Mouse (Mus musculus): Measurements from ENCODE around the gene Rint1.
"Not testable (repeated sequence)": the region's sequence is repeated elsewhere in the genome, so short reads cannot be mapped to it uniquely, and the experiment has no call there.

The Rint1 gene

DNA sequence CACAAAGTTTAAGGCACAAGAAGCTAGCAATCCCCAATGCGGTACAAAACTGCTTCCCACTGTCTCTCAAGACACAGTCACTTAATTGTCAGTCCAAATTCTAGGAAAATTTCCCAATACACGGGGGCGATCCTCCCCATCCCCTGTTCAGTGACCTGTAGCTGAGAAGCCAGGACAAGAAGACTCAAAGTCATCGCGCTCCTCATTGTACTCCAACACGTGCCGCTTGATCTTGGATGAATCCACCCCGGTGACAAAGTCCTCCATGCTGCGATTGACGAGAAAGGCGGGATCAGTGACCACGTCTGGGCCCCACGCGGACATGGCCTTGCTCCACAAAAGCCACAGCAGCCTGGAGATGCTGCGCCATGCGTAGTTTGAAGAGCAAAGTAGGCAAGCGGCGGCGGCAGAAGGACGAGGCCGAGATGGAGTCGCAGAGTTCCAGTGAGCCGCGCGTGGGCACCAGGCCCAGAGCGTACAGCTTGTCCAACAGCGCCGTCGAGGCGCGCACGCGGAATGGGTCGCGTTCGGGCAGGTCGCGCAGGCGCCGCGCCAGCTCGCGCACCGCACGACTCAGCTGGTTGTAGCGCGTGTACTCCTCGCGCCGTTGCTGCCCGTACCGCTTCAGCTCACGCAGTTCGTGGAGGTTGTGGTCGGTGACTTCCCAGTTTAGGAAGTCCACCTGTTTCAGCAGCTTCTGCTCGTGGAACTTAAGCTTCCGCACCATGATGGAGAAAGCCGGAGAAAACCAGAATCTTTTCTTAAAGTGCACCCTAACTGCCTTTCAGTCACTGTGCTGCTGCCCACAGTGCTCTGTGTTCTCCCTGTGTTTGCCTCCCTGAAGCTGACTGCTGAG is 43.6 kb downstream of the Rint1 start:
- DNase-seq, result peak; percentile 19

DNA sequence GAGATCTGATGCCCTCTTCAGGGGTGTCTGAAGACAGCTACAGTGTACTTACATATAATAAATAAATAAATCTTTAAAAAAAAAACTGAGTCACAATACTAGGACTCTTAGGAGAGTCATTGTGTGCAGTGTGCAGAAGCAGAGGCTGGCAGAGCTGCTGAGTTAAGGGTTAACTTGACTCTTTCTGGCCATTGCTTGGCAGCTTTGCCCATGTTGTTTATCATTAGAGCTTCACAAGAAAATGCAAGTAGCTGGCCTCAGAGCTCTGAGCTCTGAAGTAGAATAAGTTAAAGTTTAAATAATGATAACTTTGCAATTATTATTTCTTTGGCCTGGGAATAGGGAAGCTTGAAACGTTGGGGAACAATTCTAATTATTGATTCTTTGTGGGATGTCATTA is 48.2 kb downstream of the Rint1 start:
- not testable (repeated sequence) for DNase-seq

- DNase-seq, result no peak
Measured at GRCm38 (mm10) chr5:23838158-23838557, 50.6 kb downstream of the Rint1 start.

DNA sequence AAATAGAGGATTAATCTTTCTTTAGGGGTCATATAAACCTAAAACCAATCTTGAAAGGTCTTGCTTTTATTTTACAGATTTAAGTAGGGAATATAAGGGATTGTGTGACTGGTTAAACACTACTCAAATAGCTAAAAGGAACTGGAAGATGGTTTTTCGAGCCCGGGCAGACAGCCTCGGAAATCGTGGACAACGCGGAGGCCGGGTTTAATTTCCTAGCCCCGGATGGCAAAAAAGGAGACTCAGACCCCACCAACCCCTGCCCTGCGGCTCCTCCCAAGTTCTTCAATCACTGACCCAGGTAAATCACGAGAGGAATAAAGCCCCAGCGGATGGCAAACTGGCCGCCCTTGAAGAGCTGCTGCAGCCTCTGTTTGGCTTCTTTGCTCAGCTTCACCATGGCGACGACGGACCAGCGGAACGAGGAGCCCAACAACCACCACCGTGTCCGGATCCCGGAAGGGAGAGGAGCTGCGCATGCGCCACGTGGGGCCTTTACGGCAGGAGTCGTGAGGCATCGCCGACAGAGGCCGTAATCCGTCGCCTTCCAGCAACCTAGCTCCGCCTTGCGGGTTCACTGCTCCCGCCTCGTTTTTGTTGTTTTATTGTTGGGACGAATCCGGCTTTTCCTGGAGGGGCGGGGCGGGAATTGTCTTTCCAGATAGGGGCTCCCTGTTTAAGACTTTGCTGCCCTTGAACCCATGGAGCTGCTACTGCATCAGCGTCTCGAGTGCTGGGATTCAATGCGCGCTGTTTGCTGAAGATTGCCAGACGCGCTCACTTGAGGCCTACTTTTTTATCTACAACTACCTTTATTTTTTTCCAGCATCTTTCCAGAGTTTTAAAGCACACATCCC is 56.4 kb downstream of the Rint1 start, which contains the start of gene Tomm7:
Gene Tomm7 (minus strand): TSS at position 488 of the 857 bp plus-strand sequence.
- DNase-seq, result peak; percentile 96

GRCm38 (mm10) chr5:23844531-23844841 is 57.0 kb downstream of the Rint1 start:
- DNase-seq, result peak; percentile 28

DNA sequence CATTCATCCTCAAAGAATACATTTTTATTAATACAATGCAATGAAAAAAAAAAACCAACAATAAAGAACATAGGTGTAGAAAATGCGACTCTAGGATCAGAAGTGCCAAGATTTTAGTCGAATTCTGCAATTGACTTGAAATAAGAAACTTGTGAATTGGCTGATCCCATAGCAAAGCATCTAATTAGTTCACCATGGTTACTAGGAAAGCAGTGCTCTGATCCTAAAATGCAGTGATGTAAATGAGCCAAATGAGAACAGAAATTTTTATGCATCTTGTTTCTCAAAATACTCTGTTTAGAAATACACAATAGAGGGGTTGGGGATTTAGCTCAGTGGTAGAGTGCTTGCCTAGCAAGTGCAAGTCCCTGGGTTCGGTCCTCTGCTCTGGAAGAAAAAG is 57.6 kb downstream of the Rint1 start:
- no peak for DNase-seq

DNA sequence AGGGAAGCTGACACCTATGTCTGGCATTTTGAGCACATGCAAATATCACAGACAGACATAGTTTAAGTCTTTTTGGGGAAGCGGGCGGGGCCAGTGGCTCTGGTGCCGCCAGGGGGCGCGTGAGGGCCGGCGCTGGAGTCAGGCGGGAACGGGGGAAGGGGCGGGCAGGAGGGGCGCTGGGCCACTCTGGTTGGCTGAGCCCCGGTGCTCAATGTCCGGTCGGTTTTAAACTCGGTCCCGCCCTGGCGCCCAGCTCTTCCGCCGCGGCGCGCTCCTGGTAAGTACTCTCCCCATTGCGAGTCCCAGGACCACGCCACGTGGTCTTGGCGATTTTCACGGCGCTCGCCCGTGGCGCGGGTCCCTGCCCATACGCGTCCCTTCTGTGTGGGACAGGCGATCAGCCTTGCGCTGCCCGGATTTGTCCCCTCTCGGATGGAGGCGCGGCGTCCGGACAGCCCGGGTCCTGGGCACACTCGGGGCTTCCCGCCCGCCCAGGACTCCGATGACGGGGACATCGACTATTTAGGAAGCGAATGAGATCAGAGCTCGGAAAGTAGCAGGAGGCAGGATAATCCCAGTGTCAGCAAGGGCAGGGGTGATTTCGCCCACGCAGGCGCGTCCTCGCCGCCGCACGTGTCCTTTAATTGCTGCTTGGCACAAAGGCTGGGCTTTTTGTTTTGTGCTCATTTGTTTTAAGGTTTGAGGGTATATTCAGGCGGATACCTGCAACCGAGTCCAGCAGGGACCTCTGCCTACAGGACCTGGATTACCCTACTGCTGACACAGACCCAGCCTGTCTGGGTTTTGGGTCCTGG is 63.0 kb downstream of the Rint1 start:
- DNase-seq, result peak; percentile 81

- not testable (repeated sequence) for DNase-seq
Measured at GRCm38 (mm10) chr5:23851160-23851555, 63.6 kb downstream of the Rint1 start.

DNA sequence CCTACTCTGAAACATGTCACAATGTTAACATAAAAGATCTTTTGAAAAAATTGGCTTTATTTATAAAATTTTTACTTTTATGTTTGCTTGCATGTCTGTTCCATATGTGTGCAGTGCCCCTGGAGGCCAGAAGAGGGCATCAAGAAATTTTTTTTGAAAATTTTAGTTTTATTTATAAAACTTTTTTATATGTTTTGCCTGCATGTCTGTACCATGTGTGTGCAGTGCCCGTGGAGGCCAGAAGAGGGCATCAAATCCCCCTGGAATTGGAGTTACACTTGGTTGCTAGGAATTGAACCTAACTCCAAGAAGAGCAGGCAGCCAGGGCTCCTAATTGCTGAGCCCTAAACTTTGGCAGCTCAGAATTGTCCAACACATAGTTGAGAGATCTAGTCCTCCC is 65.4 kb downstream of the Rint1 start:
- not testable (repeated sequence) for DNase-seq

- DNase-seq, result no peak
Measured at GRCm38 (mm10) chr5:23855484-23855883, 68.0 kb downstream of the Rint1 start.

- DNase-seq, result no peak
Measured at GRCm38 (mm10) chr5:23856164-23856563, 68.7 kb downstream of the Rint1 start.

GRCm38 (mm10) chr5:23857189-23857588 is 69.7 kb downstream of the Rint1 start:
- no peak for DNase-seq

DNA sequence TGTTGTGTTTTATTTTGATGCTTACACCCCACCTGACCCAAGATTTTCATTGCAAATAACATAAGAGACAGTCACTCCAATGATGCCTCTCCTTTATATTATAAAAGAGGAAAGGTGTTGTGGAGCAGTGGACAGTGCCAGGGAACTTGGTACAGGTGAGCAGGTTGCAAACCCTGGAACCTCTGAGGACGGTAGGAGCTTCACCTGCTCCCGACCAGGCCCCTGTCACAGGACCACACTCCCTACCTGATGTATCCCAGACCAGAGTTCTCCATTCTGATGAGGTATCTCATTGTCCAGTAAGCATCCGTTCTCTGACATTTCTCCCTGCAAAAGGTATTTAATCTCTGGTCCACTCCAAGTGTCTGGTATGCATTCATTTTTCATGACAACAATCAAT is 70.5 kb downstream of the Rint1 start:
- DNase-seq, result no peak

DNA sequence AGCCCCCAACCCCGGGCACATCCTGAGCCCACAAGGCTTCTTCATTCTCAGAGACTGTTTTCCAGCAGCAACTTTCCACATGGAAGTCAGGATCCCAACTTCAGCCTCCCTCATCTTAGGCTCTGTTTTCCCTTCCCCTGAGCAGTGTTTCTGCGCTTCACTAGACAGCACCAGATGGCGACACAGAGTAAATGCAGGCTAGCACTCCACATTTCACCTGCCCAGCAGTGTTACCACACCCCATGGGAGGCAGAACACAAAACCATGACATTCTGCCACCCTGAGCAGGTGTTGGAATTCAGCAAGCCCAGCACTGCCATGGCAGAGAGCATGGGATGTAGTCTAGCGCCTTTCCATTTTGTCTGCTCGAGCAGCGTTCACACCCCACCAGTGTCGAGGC is 71.1 kb downstream of the Rint1 start:
- DNase-seq, result no peak

DNA sequence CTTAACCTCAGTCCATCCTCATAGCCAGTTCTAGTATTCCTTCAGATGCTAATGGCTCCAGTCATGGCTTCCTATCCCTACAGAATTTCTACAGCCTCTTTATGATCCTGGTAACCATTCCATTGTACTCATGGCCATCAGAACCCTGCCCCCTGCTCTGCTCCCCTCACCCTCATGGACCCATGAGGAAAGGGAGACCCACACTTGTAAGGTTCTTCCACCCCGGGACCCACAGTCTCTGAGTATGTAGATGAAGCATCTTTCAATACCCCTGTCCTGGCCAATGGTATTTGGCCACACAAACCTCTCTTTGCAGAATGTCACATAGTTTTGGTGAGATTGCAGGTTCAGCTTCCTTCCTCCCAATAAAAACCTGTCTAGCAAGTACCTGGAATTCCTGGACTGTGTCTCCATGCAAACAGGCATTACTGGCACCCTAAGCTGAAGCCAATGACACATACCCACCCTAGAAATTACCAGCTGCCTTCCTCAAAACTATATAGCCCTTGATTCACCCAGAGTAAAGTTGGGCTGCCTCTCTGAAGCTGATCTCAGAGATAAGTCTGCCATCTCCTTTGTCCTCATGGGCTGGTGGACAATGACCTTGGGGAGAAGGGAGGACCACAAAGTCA is 71.7 kb downstream of the Rint1 start:
- no peak for DNase-seq

- DNase-seq, result no peak
Measured at GRCm38 (mm10) chr5:23859896-23860295, 72.4 kb downstream of the Rint1 start.

DNA sequence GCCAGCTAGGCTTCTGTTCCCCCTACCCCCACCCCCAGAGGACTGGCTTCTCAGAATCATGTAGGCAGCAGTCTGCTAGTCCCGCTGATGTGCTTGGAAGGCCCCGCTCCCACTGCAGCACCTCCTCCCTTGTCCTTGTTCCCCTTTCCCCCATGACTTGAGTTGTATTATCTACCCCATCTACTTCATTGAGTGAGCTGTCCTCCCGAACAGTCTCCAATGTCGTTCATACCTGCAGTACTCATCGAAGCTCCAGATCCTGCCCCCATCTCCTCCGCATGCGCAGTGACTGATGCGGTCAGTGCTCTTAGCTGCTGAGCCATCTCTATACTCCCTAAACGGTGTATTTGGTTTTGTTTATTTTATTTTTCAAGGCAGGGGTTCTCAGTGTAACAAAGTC is 74.2 kb downstream of the Rint1 start:
- DNase-seq, result no peak

DNA sequence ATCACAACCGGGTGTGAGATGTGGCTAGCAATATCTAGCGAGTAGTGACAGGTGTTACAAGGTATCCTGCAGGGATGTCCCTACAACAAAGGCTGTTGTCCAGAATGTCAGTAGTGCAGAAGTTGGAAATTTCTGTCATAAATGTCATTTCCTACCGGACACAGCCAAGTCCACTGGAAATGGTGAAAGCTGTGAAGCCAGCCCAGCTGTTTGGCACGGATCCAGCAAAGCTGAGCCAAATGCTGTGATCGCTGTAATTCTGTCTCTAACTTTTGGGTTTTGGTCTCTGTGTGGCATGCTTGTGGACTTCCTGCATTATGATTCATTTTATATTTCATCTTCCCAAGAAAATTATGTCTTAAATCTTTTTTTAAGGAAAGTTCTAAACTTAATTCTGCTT is 74.8 kb downstream of the Rint1 start:
- DNase-seq, result no peak

DNA sequence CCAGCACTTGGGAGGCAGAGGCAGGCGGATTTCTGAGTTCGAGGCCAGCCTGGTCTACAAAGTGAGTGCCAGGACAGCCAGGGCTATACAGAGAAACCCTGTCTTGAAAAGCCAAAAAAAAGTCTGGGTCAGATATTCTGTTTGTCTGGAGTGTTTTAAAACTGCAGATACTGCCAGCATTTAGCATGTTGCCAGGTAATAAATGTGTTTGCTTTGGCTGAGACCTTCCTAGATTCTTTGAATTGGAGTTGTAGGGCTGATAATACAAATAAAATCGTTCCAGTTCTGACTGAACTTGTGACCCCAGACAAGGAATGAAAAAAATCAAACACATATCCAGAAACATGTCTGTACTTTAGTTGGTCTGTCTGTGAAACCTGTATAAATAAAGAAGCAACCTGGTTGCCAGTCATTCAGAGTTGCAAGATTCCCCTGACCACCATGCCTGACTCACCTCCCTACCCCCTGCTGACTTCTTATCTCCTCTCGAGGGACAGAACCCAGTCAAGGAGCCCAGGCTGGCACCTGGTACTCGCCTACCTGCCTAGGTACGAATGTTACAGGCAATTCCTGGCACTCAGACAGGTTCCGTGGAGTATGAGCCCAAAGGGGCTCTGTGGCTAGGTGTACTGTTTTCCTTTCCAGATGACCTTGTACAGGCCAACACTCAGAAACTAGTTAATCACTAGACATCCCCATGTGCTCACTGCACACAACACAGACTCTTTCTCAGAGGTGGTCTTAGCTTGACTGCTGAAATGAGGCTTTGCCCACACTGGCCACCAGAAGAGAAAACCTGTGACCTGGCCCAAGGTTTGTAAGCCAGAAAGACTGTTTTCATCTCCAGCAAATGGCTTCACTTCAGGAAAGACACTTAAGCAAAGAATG is 75.9 kb downstream of the Rint1 start:
- no peak for DNase-seq

DNA sequence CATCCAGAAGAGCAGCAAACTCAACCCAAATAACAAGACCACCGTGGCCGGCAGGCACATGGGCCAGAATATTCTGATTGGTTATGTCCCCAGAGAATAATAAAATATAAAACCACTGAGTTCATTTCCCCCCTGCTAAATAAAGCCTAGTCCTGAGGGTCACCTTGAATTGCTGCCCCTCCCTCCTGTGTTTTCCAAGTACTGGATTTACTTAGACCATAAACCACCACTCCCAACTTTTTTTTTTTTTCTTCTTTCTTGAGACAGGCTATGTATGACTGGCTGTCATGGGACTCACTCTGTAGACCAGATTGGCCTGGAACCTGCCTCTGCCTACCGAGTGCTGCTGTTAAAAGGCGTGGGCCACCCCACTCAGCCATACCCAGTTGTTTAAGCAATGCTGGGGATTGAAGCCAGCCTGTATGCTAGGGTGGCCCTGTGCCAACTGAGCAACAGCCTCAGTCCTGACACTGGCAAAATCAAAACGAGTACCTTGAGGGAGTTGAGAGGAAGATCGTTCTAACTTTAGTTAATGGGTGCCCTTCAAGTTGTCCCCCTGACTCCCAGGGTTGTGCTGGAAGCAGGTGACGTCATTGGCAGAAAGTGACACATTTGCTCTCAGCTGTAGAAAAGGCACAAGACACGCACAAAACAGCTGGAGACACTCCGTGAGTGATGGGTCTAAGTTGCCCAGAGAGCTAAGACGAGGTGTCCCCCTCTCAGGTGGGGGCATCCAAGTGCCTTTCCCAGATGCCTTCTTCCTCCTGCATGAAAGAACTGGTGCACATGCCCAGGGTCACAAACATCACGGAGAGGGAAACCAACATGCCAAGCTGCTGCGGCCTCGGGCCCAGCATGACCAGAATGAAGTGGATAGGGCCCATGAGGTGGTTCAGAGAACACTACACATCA is 76.8 kb downstream of the Rint1 start:
- no peak for DNase-seq

GRCm38 (mm10) chr5:23865941-23866340 is 78.4 kb downstream of the Rint1 start:
- no peak for DNase-seq
